Mouse (Mus musculus): Measurements from ENCODE around the gene Hoxc10.

Hoxc10 gene

DNA sequence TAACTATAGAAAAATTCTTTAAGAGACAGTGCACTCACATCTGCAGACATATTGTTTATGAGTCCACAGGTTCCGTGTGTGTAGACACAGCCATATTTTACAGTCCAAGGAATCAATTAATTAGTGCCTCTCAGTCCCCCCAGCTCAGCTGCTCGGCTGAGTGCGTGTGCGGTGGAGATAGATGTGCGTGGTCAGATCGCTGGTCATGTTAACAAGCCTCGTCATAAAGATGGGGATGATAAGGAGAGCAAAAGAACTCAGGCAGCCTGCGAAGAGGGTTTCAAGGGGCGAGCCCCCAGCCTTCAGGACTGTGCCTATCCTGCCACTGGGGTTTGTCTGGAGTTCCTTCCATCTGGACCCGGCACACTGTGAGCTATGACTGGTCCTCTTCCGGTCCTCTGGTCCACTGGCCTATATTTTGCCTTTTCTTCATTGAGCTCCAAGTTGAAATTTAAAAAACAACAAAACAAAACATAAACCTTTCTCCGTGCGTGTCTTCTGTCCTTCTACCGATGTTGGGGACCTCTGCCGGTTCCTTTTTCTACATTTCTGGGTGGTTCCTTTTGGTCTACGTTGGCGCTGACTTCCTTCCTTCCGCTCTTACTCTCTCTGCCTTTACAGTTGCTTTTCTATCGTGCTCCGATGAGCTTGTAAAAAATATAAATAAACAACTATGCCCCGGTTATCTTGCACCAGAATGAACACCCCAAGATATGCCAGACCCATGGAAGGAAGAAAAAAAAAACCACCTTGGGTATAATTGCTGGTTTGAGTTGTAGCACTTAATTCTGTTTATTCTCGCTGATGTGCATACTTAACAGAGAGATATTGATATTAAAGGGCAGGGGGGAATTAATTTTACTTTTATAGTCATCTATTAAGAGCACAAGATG, 21.2 kb upstream of the Hoxc10 start:
- DNase-seq, result no peak

GRCm38 (mm10) chr15:102947276-102947675, 19.3 kb upstream of the Hoxc10 start:
- no peak for DNase-seq

GRCm38 (mm10) chr15:102948842-102949241, 17.8 kb upstream of the Hoxc10 start:
- no peak for DNase-seq

DNA sequence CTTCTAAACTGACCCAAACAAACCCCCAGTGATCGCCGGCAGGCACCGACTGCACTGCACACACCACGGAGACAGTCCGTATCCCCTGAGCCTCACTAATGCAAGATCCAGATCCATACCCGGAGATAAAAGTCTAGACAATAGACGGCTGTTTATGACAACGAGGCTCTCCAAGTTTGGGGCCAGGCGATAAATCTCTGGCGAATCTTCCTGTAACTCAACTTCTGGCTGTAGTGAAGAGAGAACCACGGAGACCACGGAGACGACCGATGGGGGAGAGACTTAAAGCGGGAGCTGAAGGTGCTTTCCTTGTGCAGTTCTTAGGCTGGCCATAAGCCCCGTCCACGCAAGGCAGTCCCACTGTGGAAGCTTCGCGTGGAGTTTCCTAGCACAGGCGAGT, 16.9 kb upstream of the Hoxc10 start:
- DNase-seq, result no peak

DNA sequence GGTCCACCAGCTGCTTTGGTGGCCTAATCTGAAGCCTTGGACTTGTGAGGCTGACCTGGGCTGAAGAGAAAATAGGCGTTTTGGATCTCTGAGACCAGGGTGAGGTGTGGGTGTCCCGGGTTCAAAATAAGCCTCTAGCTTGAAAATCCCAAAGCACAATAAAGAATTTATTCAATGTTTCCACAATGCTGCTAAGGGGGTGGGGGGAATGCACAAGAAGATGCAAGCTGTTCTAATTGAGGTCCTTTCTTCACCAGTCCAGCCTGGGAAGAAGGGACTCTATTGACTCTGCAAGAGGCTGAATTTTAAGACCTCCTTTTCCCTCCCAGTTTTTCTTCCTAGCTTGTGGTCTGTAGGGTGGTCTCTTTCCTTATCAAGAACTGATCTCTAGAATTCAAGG, 15.7 kb upstream of the Hoxc10 start:
- no peak for DNase-seq

GRCm38 (mm10) chr15:102953561-102953960, 13.0 kb upstream of the Hoxc10 start:
- no peak for DNase-seq

DNA sequence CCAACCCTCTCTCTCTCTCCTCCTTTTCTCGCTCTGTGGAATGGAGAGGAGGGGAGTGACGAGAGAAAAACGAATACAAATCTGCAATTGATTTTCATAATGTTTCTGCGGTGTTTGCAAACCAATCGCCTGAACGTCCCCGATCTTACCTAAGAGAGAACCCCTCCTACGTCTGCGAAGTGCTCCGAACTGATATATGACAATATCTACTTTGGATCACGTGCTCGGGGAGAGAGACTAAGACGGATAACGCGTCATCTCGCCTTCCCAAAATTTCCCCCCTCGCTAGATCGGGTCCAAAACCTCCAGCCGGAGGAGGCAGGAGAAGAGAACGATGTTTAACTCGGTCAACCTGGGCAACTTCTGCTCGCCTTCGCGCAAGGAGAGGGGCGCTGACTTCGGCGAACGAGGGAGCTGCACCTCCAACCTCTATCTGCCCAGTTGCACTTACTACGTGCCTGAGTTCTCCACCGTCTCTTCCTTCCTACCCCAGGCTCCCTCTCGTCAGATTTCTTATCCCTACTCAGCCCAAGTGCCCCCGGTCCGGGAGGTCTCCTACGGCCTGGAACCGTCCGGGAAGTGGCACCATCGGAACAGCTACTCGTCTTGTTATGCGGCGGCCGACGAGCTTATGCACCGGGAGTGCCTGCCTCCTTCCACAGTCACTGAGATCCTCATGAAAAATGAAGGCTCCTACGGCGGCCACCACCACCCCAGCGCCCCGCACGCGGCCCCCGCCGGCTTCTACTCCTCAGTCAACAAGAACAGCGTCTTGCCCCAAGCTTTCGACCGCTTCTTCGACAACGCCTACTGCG, 12.2 kb upstream of the Hoxc10 start, which contains the start of gene Hoxc11:
TSS of gene Hoxc11 (plus strand) at position 236 of the 815 bp plus-strand sequence.
- no peak for DNase-seq

GRCm38 (mm10) chr15:102955007-102955382, 11.6 kb upstream of the Hoxc10 start:
- DNase-seq, result no peak

DNA sequence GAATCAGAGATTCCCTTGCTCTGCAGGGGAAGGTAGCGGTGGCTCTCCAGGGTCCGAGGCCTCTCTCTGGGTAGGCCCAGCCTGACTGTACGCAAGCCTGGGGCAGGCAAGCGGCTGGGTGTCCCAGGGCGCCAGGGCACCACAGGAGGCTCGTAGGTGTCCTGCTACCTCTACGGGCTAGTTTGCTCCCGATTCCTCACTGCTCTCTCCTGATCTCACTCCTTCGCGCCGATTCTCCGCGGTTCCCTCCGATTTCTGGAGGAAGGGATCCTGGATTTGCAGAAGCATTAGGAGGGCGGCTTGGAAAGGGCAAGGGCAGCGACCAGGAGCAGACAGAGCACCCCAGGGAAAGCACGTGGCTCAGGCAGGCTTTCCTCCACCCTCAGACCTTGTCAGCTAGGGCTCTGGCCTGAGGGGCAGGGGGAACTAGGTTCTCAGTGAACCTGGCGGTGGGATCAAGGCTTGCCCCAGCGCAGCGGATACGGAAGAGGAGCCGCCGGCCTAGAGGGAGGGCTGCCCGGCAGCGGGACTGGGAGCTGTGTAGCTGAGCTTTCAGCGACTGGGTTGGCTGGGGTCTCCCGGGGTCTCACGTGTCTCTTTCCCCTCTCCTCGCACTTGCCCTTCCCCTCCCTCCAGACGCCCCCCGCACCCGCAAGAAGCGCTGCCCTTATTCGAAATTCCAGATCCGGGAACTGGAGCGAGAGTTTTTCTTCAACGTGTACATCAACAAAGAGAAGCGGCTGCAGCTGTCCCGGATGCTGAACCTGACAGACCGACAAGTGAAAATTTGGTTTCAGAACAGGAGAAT, 10.6 kb upstream of the Hoxc10 start:
- DNase-seq, result no peak

GRCm38 (mm10) chr15:102956906-102957305, 9.7 kb upstream of the Hoxc10 start:
- no peak for DNase-seq

GRCm38 (mm10) chr15:102959663-102960191, 6.9 kb upstream of the Hoxc10 start:
- no peak for DNase-seq

GRCm38 (mm10) chr15:102961728-102962127, 4.9 kb upstream of the Hoxc10 start:
- DNase-seq, result no peak

GRCm38 (mm10) chr15:102962492-102962891, 4.1 kb upstream of the Hoxc10 start:
- DNase-seq, result no peak

DNA sequence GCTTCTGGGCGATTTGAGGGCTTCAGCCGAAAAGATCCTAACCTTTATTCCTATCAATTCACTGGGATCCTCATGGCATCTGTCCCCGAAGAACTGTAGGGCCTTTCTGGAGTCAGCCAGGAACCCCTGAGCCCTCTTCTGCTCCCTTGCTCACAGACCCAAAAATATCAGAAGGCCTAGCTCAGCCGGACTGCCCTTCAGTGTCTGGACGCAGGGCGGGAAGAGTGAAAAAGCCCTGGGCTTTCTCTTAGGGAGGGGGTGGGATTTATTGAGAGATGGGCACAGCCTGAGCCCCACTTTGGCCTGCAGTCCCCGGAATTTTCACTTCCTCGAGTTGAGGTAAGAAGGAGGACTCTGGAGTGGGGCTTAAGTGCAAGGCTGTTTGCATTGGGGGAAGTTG, 3.3 kb upstream of the Hoxc10 start:
- no peak for DNase-seq

GRCm38 (mm10) chr15:102963671-102964640, 2.6 kb upstream of the Hoxc10 start:
- DNase-seq, result no peak

GRCm38 (mm10) chr15:102965003-102965891, 1.3 kb upstream of the Hoxc10 start:
- DNase-seq, result no peak

DNA sequence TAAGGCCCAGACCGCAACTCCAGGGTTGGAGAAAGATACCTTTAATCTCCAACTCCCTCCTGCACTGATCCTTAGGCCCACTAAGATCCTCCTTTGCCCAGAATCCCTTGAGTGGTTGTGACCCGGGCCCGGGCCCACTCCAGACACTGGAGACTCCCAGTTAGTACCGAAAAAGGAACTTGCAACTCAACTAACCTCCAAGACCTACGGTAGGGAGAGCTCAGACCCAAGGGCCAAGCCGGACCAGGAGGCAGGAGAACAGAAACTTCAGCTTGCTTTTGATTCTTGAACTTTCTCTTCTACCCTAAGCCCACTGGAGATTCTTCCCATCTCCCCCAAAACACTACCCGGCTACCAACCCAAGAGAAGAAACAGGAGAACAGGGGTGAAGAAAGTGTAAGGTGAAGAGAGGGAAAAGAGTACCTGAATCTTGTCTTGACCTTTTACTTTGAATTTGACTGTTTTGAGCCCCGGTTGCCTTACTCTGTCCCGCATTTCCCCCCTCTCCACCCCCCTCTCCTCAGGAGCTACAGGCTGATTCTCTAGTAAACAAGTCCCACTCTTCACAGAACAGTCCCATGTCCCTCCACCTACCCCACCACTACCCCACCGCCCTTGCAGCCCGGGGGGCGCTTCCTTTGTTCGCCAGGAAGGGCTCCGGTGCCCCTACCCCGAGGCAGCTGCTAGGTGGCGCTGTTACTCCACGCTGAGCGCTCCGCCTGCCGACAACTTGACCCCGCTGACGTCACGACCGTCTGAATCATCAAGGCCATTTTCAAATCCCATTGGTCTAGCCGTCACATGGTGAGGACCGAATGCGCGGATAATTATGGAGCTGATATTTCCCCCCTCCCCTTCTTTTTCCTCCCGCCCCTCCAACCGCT, 462 bp upstream of the Hoxc10 start:
- peak; percentile 62 for DNase-seq

DNA sequence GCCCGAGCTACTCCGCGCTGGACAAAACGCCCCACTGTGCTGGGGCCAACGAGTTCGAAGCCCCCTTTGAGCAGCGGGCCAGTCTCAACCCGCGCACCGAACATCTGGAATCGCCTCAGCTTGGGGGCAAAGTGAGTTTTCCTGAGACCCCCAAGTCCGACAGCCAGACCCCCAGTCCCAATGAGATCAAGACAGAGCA, 615 bp downstream of the Hoxc10 start, which contains the start of gene Hoxc5:
TSS of gene Hoxc5 (plus strand) at position 132 of the 199 bp plus-strand sequence.
- DNase-seq, result no peak

- no peak for DNase-seq
Observed at GRCm38 (mm10) chr15:102967511-102968397, 1.2 kb downstream of the Hoxc10 start.

Measured in lung, postnatal 14 days (tissue).